Mouse (Mus musculus) adrenal gland, postnatal 10 days (tissue): ENCODE measurements around the gene Gm10295. TPM values are rescaled to one million over a fixed set of nuclear protein-coding genes. Genes with fewer than 3 reads are reported as not detected.

ENCODE experiments used
- DNase-seq: peaks from one replicate; pipeline ENCODE4 v3.0.0; 2021; ENCODE audit warnings: mixed read lengths
- long read RNA-seq, 2 experiments: library from polyadenylated mRNA; stranded (forward); transcript quantifications; one replicate each; pipeline ENCODE4 v2.0.0; 2021
- total RNA-seq, 2 experiments: library from RNA; stranded (reverse); gene quantifications; 2 replicates each; pipeline ENCODE4 v1.2.3; 2021

Gm10295 gene
- total RNA-seq, result not detected
- long read RNA-seq, experiment 1, result 0 reads
- long read RNA-seq, experiment 2, result 0 reads

GRCm38 (mm10) chr7:71351364-71351763 is at the start of gene Gm10295:
Gene Gm10295 (minus strand): TSS chr7:71351485.
- DNase-seq, result no peak

DNA sequence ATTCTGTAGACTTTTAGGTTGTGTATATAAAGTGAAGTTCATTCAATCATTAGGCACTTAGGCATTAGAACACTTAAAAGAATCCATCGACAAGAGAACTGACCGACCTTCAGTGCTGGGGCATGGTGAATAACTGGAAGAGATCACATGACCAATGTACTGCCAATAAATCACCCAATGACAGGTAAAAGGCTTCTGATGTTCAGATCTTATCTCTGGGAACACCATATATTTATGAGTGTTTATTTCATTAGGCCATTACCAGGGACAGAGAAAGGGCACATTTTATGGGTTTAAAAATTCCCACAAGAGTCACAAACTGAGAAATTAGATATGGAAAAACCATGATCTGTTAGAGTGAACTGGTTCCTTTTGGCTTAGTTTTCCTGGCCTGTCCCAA is 49.7 kb upstream of the Gm10295 start:
- DNase-seq, result no peak

- no peak for DNase-seq
Observed at GRCm38 (mm10) chr7:71399891-71400632, 48.8 kb upstream of the Gm10295 start.

DNA sequence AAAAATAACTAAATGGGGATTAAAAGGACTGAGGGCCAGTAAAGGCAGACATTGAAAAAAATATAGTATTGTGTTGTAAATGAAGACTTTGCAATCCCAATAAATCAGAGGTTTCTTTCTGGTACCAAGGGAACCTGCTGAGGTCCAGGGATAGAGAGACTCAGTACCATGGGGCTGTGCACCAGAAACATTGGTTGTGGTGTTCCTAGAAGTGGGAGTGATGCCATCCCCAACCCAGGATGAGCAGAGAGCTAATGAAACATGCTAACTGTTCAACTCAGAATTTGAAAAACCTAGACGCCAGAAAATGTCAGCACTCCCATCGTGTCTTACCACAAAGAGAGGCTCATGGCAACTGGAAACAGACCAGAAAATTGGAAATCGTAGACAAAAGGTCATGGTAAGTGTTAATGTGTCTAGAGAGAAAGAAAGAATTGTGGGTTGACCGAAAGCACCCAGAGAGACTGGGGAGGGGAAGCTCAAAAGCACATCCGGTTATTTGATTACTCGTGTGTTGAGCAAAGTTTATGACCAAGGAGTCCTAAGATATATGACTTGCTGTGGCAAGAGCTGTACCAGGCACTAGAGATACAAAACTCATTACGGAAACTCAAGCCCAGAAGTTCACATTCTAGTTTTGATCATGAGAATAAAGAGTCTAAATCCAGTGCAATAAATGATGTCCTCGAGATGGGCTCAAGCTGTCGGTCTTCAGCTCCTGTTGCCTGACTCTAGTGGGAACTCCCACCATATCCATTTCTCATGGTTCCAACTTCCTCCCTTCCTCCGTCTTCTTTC is 47.9 kb upstream of the Gm10295 start:
- no peak for DNase-seq

DNA sequence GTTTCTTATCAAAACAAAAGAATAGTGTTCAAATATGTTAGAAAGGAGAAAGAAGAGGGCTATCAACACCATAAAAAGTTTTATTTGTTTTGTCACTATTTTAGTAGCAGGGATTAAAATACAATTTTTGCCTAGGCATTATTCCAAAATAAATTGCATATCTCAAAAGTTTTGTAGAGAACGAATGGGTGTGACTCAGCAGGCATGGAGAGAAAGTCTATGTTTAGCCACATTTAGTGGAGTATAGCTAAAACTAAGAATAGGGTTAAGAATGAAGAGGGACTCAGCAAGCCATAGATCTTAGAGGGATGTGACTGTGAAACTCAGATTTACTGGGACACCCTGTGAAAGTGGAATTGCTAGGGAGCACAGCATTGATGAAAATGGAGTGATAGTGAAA is 47.1 kb upstream of the Gm10295 start:
- DNase-seq, result no peak

DNA sequence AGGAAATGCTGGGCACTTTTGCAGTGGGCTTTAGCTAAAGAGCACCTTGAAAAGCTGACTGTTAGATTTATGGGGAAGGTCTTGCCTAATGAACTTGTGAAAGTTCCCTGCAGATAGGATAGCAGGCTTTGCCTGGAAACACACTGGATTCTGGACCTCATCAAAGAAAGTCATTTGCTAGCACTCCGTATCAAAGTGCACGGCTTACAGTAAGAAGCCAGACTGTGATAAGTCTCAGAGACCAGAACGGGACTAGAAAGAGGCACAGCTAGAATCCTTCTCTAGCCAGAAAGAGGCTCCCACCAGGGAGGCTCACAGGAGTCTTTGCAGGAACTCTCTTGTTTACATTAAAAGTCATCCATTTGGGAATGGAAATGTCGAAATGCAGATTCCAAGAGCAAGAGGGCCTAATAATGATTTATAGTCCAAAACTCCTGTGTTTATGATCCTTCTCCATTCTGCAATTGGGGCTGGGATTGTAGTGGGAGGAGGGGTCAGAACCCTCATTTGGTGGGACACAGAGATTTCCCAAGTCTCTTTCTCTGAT is 41.6 kb upstream of the Gm10295 start:
- DNase-seq, result no peak

DNA sequence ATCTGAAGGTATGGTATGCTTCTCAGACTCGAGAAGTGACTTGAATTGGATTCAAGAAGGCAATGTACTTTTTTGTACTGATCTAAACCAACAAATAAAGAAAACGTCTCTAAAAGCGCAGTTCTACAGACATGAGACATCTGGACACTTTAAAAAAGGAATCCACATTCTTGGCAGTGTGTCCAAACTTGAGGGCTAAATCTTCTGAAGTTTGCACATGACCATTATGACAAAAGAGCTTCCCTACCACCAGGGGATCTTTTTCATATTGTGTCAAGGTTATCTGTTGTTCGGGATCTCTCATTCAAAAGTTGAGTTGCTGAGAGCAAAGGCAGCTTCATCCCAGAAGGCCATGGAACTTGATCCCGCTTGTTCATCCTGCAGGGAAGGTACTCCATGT is 40.0 kb upstream of the Gm10295 start:
- DNase-seq, result no peak

DNA sequence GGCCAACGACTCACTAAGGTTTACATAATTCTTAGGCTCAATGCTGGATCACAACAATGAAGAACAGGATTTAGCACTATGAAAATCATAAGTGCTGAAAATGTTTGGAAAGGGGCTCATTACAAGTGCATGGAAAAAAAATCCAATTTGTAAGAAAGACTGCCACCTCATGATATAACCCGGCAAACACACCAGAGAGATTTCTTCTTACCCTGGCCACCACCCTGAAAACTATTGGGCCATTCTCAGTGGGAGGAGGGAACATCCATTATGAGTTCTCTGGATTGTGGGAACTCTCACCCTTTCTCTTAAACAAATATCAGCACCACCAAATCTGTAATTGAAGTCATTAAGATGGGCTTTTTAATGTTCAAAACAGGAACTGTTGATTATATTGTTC is 39.0 kb upstream of the Gm10295 start:
- no peak for DNase-seq

- DNase-seq, result no peak
Observed at GRCm38 (mm10) chr7:71386050-71386449, 34.8 kb upstream of the Gm10295 start.

DNA sequence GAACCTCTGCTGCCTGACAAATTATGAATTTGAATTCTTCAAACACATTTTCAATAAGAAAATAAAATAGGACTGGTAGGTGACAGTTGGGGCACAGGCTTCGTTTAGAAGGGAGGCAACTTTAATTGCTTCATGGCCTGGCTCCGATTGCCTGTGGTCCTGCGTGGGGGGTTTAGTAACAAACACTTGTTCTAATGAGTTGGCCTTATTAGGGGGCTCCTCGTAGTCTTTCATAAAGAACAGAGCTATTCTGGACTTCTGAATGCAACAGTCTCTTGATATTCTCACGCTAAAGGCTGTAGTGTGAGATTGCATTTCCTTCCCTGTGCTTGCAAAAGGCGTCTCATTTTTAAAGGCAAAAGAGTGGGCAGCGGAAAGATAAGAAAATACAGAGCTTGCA is 33.6 kb upstream of the Gm10295 start:
- no peak for DNase-seq

- DNase-seq, result peak; percentile 40
Observed at GRCm38 (mm10) chr7:71383341-71384130, 32.3 kb upstream of the Gm10295 start.

- no peak for DNase-seq
Observed at GRCm38 (mm10) chr7:71379826-71380825, 28.8 kb upstream of the Gm10295 start.

DNA sequence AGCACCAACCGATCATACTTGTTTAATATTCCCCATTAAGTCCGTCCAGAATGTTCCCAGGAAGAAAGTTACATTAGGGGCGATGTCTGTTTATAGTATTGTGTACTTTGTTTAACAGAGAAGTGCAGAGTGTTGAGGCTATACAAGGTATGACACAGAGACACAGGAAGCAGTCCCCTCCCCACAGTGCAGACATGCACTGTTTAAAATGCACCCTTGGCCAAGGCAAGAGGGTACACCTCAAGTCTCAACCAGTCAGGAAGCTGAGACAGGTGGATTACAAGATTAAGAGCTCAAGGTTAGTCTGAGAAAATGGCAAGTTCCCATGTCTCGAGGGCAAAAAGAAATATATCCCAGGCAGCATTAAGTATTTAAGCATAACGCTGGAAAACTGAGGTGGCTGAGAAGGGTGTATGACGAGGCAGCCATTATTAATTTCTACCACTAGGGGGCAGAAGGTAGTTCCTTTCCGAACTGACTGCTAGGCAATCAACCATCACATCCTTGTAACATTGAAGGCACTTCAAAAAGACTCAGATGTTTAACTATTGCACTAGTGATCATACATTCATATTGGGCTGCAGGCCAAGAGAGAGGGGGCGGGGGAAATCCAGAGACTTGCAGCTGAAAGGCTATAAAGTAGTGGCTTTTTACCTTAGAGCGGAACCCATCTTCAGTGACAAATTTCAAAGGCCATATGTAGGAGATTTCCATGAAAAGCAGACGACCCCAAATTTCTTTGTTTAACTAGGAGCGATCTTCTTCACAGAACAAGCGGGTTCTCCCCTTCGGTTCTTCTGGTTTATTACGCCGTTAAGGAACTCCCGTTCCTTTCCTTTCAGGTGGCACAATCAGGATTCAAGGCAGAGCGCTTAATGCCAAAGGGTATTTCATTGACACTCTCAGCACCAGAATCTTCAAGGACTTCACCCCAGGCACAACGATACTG is 27.8 kb upstream of the Gm10295 start:
- peak; percentile 57 for DNase-seq

GRCm38 (mm10) chr7:71377983-71378382 is 26.7 kb upstream of the Gm10295 start:
- DNase-seq, result no peak

DNA sequence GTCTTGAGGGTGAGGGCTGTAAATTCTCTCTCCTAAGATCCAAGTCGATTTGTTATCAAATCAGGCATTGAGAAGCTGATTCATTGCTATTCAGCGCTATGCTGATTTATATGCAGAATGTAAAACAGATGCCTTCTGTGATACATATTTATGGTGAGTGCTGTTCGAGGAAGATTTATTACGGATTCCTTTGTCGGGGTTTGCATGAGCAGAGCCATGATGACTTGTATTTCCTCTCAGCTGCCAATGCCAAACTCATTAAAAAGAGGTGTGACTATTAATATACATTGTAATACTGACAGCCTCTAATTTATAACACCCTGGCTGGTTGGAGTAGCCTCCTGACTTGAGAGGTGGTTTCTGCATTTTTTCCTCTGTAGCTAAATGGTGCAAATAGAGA is 22.8 kb upstream of the Gm10295 start:
- DNase-seq, result no peak

DNA sequence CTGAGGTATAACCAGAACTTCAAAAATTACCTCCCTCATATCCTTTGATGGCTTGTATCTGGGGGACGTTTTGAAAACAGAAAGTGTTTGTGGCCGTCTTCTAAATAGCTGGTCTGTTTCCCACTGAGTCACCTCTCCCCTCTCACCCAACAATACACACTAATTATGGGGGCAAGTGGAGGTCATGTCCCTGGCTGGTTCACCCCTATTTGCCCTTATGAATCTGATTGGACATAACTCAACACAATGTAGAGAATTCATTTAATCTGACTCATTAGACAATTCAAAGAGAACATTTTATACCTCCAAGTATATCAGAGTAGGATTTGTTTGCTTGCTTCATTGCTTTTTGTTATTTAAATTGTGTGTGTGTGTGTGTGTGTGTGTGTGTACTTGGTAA is 20.6 kb upstream of the Gm10295 start:
- DNase-seq, result no peak

GRCm38 (mm10) chr7:71370746-71371145 is 19.5 kb upstream of the Gm10295 start:
- peak; percentile 14 for DNase-seq

DNA sequence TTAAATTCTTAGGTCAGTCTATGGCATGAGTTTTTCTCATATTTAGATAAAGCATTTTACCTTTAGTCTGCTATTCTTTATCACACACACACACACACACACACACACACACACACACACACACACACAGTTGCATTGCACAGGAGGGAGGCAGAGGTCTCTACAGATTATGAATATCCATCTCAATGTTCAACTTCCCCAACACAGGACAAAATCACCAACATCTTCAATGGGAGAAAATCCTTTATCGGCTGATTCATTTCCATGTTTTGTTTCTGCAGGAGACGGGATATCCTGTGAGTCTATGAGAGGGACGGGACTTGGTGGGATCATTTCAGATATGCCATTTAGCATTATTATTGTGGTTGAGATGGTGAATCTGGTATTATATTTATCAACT is 18.8 kb upstream of the Gm10295 start:
- no peak for DNase-seq

GRCm38 (mm10) chr7:71368543-71369181 is 17.4 kb upstream of the Gm10295 start:
- DNase-seq, result no peak

- DNase-seq, result no peak
Observed at GRCm38 (mm10) chr7:71355596-71355995, 4.3 kb upstream of the Gm10295 start.
